Mouse (Mus musculus) CH12.LX (cell line): ENCODE results near the gene Pms2. TPM values are rescaled to one million over a fixed set of nuclear protein-coding genes. Genes with fewer than 3 reads are reported as not detected.

ENCODE experiments used
- DNase-seq: peaks from one replicate; pipeline ENCODE4 v3.0.0-alpha.2; 2013; ENCODE audit errors: extremely low read depth
- H3K27ac ChIP-seq: 2 replicates; pipeline ENCODE4 v1.5.1; 2012; ENCODE audit warnings: low read depth, mild to moderate bottlenecking, control low read depth, moderate library complexity; ENCODE audit not compliant: insufficient read depth
- H3K27me3 ChIP-seq: replicated peaks from 2 replicates; pipeline ENCODE3; 2012; ENCODE audit warnings: inconsistent platforms
- H3K36me3 ChIP-seq, 2 experiments: replicated peaks in 1 of 2; 2 replicates each; pipeline versions ENCODE3 to v1.6.1; 2012; ENCODE audit warnings: inconsistent platforms in 1 of 2, low read length in 1 of 2, mild to moderate bottlenecking in 1 of 2, mixed read lengths in 1 of 2, moderate library complexity in 1 of 2; ENCODE audit not compliant: control insufficient read depth in 1 of 2, insufficient read depth in 1 of 2
- H3K4me1 ChIP-seq, 2 experiments: 2 replicates each; pipeline ENCODE4 v1.6.1; 2012; ENCODE audit warnings: inconsistent platforms in 1 of 2, moderate library complexity in 1 of 2; ENCODE audit not compliant: insufficient read depth in 2 of 2, control insufficient read depth in 1 of 2
- H3K4me2 ChIP-seq: 2 replicates; pipeline ENCODE4 v1.6.1; 2012; ENCODE audit warnings: low read depth, mild to moderate bottlenecking, control low read depth; ENCODE audit not compliant: poor library complexity, insufficient read depth, severe bottlenecking
- H3K4me3 ChIP-seq, 3 experiments: fragments of 150-350 bp in 1 of 3; sonication (generic) in 1 of 3; replicated peaks in 1 of 3; 2 replicates each; pipeline versions ENCODE3 to v1.5.1; 2011 to 2012; ENCODE audit warnings: low read depth in 2 of 3, low read length in 2 of 3, mild to moderate bottlenecking in 2 of 3, moderate library complexity in 2 of 3, control low read depth in 1 of 3, improper control_type of control experiment in 1 of 3, inconsistent platforms in 1 of 3, mixed read lengths in 1 of 3; ENCODE audit not compliant: poor library complexity in 1 of 3
- H3K79me2 ChIP-seq: replicated peaks from 2 replicates; pipeline ENCODE4 v1.6.1; 2012; ENCODE audit warnings: mild to moderate bottlenecking, moderate library complexity; ENCODE audit not compliant: control insufficient read depth, poor library complexity, insufficient read depth, severe bottlenecking; ENCODE audit errors: extremely low read depth
- H3K9ac ChIP-seq: 2 replicates; pipeline ENCODE4 v1.6.1; 2012; ENCODE audit warnings: low read depth, mild to moderate bottlenecking, control low read depth, moderate library complexity; ENCODE audit not compliant: insufficient read depth
- H3K9me3 ChIP-seq: replicated peaks from 2 replicates; pipeline ENCODE3; 2012; ENCODE audit warnings: low read length, inconsistent platforms, mixed read lengths
- CTCF ChIP-seq, 2 experiments: IDR thresholded peaks in 1 of 2; conservative IDR thresholded peaks in 1 of 2; 2 replicates each; pipeline ENCODE4 v1.5.1; 2011 to 2012; ENCODE audit warnings: low read depth in 2 of 2, low read length in 2 of 2, improper control_type of control experiment in 1 of 2, inconsistent platforms in 1 of 2, mild to moderate bottlenecking in 1 of 2, moderate library complexity in 1 of 2
- EP300 ChIP-seq: IDR thresholded peaks from 2 replicates; pipeline ENCODE4 v1.6.1; 2011; ENCODE audit warnings: low read length, improper control_type of control experiment
- ETS1 ChIP-seq: conservative IDR thresholded peaks from 2 replicates; pipeline ENCODE4 v1.6.1; 2012; ENCODE audit warnings: low read depth, mild to moderate bottlenecking, inconsistent platforms, low read length, improper control_type of control experiment, moderate library complexity
- JUN ChIP-seq: IDR thresholded peaks from 2 replicates; pipeline ENCODE4 v1.6.1; 2011; ENCODE audit warnings: low read depth, mild to moderate bottlenecking, low read length, improper control_type of control experiment, moderate library complexity; ENCODE audit not compliant: insufficient read depth
- PAX5 ChIP-seq: IDR thresholded peaks from 2 replicates; pipeline ENCODE4 v1.6.1; 2012; ENCODE audit warnings: low read length, inconsistent platforms, mixed read lengths
- RAD21 ChIP-seq: IDR thresholded peaks from 2 replicates; pipeline ENCODE4 v1.6.1; 2011; ENCODE audit warnings: low read depth, mild to moderate bottlenecking, low read length, improper control_type of control experiment, moderate library complexity
- SMC3 ChIP-seq: IDR thresholded peaks from 2 replicates; pipeline ENCODE4 v1.6.1; 2011; ENCODE audit warnings: low read depth, low read length, improper control_type of control experiment
- USF2 ChIP-seq: conservative IDR thresholded peaks from 2 replicates; pipeline ENCODE4 v1.6.1; 2011; ENCODE audit warnings: low read depth, low read length, improper control_type of control experiment
- dilution Hi-C: fragments of 300-500 bp; cut with MboI; formaldehyde crosslinking; loops from 2 replicates; pipeline ENCODE4 v1.14.3; 2020; ENCODE audit warnings: low sequenced_read_pairs; ENCODE audit not compliant: extremely low pct_unique_long_range_greater_than_20kb, extremely low pct_ligation_motif_present
- in situ Hi-C: fragments of 300-500 bp; cut with MboI; formaldehyde crosslinking; loops from 3 replicates; pipeline ENCODE4 v1.14.3; 2019; ENCODE audit warnings: low sequenced_read_pairs, low pct_ligation_motif_present, low pct_unique_long_range_greater_than_20kb, mixed read lengths
- polyA plus RNA-seq: library from polyadenylated mRNA; unstranded; fragments of >175 nt; gene quantifications from 2 replicates; pipeline ENCODE4 v1.2.1, GENCODE M21; 2012; ENCODE audit warnings: low read depth; ENCODE audit not compliant: insufficient read length
- total RNA-seq, 2 experiments: library from RNA; depleted of rRNA; stranded (reverse); fragments of 300-350 nt in 1 of 2; fragments of >200 nt in 1 of 2; gene quantifications; 2 replicates each; pipeline ENCODE4 v1.2.3; 2012 to 2014

Gene Pms2
- total and polyA plus RNA-seq, 3 experiments: 22.2 to 31.8 (median 25.6) TPM

DNA sequence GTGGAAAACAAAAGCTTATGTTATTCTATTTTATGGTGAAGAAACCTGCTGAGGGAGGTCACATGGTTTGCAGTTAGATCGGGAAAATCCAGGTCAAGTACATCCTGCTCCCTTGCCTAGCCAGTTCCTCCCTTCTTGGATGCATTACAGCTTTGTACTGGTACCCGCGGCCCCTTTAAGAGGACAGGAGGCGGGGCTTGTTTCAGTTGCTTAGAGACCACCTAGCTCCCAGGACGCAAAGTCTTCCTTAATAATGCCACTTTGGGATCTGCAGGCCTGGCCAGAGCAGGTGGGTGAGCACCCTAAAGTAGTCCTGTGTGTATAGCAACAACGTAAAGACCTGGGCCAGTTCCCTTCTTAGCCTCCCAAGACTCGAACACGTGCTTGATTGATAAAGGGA is 23.1 kb downstream of the Pms2 start, which contains the start of gene Rsph10b:
Gene Rsph10b (plus strand): TSS at position 205 of the 400 bp plus-strand sequence.
- dilution Hi-C loops: no loop called here
- in situ Hi-C loops: no loop called here
- Histone ChIP-seq H3K9me3 (no peaks in the 10 kb centered on the region), H3K4me3 (no peak within 1 kb of the TSS), H3K79me2 (no peaks in the 10 kb centered on the region), H3K4me2 (no peak within 1 kb of the TSS), H3K27ac (no peak within 1 kb of the TSS), H3K4me1 (no peaks in the 10 kb centered on the region), H3K9ac (no peak within 1 kb of the TSS), H3K27me3 (no peaks in the 10 kb centered on the region), H3K36me3 (peaks cover 37 to 56% of the 10 kb centered on the region in 2 experiments)
- TF ChIP-seq ETS1 (no peak), EP300 (no peak), USF2 (no peak)
- TF ChIP-seq, all 38 proteins: peak for 0
- no peak for DNase-seq

DNA sequence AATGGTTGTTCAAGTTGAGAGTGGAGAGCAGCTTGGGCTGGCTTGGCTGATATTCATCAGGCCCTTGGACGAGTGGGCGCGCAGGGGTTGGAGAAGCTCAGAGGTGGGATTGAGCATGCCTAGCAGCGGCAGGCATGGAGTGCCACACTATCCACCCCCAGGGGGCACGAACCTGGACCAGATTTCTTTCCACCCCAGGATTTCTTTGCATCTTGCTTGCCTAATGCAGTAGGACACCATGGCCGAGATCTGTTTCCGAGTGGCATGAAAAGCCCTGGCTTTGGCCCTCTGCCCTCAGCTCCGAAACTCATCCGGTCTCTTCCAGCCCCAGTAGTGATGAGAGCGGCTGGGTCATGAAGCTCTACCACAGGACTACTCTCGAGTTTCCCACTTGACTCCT is 23.6 kb downstream of the Pms2 start:
- no peak overlapping the region for H3K9ac ChIP-seq
- no peak for DNase-seq
- H3K36me3 ChIP-seq: peaks cover 33 to 50% of the 10 kb centered on the region in 2 experiments
- in situ Hi-C loops: no loop called here
- no peak overlapping the region for H3K4me2 ChIP-seq
- no peaks in the 10 kb centered on the region for H3K27me3 ChIP-seq
- no peaks in the 10 kb centered on the region for H3K79me2 ChIP-seq
- H3K27ac ChIP-seq: no peak overlapping the region
- no peak for TF ChIP-seq JUN
- TF ChIP-seq, all 38 proteins: peak for 0
- H3K4me3 ChIP-seq: no peak overlapping the region
- dilution Hi-C loops: no loop called here
- H3K4me1 ChIP-seq: no peaks in the 10 kb centered on the region
- H3K9me3 ChIP-seq: no peaks in the 10 kb centered on the region

DNA sequence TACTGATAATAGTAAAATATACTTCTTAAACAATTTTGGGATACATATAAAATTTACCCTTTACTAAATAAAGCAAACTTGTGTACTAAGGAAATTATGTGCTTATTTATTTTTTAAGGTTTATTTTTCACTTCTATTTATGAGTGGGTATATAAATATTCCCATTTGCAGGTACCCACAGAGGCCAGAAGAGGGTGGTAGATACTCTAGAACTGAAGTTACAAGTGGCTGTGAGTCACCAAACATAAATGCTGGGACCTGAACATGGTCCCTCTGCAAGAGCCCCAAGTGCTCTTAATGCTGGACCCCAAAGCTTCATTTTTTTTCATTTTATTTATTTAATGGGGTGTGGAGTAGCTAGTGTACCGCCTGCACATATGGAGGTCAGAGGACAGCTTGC is 24.1 kb downstream of the Pms2 start:
- Histone ChIP-seq H3K27ac (no peak overlapping the region), H3K27me3 (no peaks in the 10 kb centered on the region), H3K9me3 (no peaks in the 10 kb centered on the region), H3K4me2 (no peak overlapping the region), H3K9ac (no peak overlapping the region), H3K4me3 (no peak overlapping the region)
- in situ Hi-C loops (no loop called here), dilution Hi-C loops (no loop called here)
- DNase-seq: peak; percentile 12
- TF ChIP-seq PAX5 (no peak), RAD21 (peak; percentile 42), SMC3 (peak; percentile 15; the same call in 1 of the 2 replicates), CTCF (conservative IDR thresholded peaks at IDR 0.05 in 1 of 2, IDR thresholded peaks at IDR 0.05 in 1 of 2; ENCODE audit: low read depth in 2 of 2, low read length in 2 of 2) (peak in 1 of 2 experiments; percentile 44; a peak in 2 of 4 replicates)
- TF ChIP-seq, all 38 proteins: peak for 3
- Histone ChIP-seq H3K36me3 (peaks cover 30 to 45% of the 10 kb centered on the region in 2 experiments), H3K79me2 (no peaks in the 10 kb centered on the region), H3K4me1 (no peaks in the 10 kb centered on the region)
